Mouse (Mus musculus): ENCODE measurements around the gene Pkd2. TPM values are rescaled to one million over a fixed set of nuclear protein-coding genes. Genes with fewer than 3 reads are reported as not detected.
"Not testable (repeated sequence)": the region's sequence is repeated elsewhere in the genome, so short reads cannot be mapped to it uniquely, and the experiment has no call there.

Pkd2 gene
- polyA plus RNA-seq, 1 experiment from 2014 or later = 5.5 TPM

- ATAC-seq (ENCODE audit: low FRiP score, low TSS enrichment) = no peak
- WGBS = 71% methylated on average over 1 of the region's 1 CpGs
- H3K36me3 ChIP-seq (ENCODE audit: control insufficient read depth, insufficient read depth, low read length) = no peaks in the 10 kb centered on the region
Observed at GRCm38 (mm10) chr5:104442850-104443249, 16.4 kb upstream of the Pkd2 start.

GRCm38 (mm10) chr5:104446156-104446555 is 13.1 kb upstream of the Pkd2 start:
- Histone ChIP-seq H3K9ac (ENCODE audit: low read length) (no peak overlapping the region), H3K27me3 (ENCODE audit: control insufficient read depth, insufficient read depth, low read length) (no peaks in the 10 kb centered on the region), H3K36me3 (ENCODE audit: control insufficient read depth, insufficient read depth, low read length) (no peaks in the 10 kb centered on the region), H3K27ac (replicated peaks) (no peak overlapping the region), H3K4me1 (replicated peaks; ENCODE audit: control insufficient read depth, insufficient read depth) (no peaks in the 10 kb centered on the region), H3K9me3 (ENCODE audit: control insufficient read depth, low read length) (no peaks in the 10 kb centered on the region), H3K4me3 (ENCODE audit: low read depth, low read length) (no peak overlapping the region), H3K4me2 (replicated peaks; ENCODE audit: low read depth) (no peak overlapping the region)
- WGBS = 16% methylated on average over 3 of the region's 3 CpGs
- ATAC-seq (ENCODE audit: low FRiP score, low TSS enrichment) (0 out of 2 replicates have a peak, but pooled peaks have one; percentile 56), DNase-seq (ENCODE audit: low spot score) (peak; percentile 62)
- TF ChIP-seq EP300 (optimal IDR thresholded peaks at IDR 0.05) (no peak), CTCF (IDR thresholded peaks at IDR 0.05; ENCODE audit: low read depth) (peak; percentile 87)

More at GRCm38 (mm10) chr5:104442850-104443249, 16.4 kb upstream of the Pkd2 start:
- Histone ChIP-seq H3K9me3 (ENCODE audit: control insufficient read depth, low read length) (no peaks in the 10 kb centered on the region), H3K27me3 (ENCODE audit: control insufficient read depth, insufficient read depth, low read length) (no peaks in the 10 kb centered on the region), H3K4me1 (replicated peaks; ENCODE audit: control insufficient read depth, insufficient read depth) (no peaks in the 10 kb centered on the region), H3K4me3 (ENCODE audit: low read depth, low read length) (no peak overlapping the region), H3K9ac (ENCODE audit: low read length) (no peak overlapping the region), H3K27ac (replicated peaks) (no peak overlapping the region), H3K4me2 (replicated peaks; ENCODE audit: low read depth) (no peak overlapping the region)
- DNase-seq (ENCODE audit: low spot score) = no peak
- TF ChIP-seq EP300 (optimal IDR thresholded peaks at IDR 0.05) = no peak
- no peak for TF ChIP-seq CTCF (IDR thresholded peaks at IDR 0.05; ENCODE audit: low read depth)

- H3K4me2 ChIP-seq (replicated peaks; ENCODE audit: low read depth); H3K9me3 ChIP-seq (ENCODE audit: control insufficient read depth, low read length); H3K4me1 ChIP-seq (replicated peaks; ENCODE audit: control insufficient read depth, insufficient read depth); ATAC-seq (ENCODE audit: low FRiP score, low TSS enrichment); DNase-seq (ENCODE audit: low spot score); H3K36me3 ChIP-seq (ENCODE audit: control insufficient read depth, insufficient read depth, low read length); H3K27me3 ChIP-seq (ENCODE audit: control insufficient read depth, insufficient read depth, low read length); H3K27ac ChIP-seq (replicated peaks); H3K9ac ChIP-seq (ENCODE audit: low read length); H3K4me3 ChIP-seq (ENCODE audit: low read depth, low read length): not testable (repeated sequence)
- WGBS = 27% methylated on average over 6 of the region's 6 CpGs
Observed at GRCm38 (mm10) chr5:104448346-104448745, 10.9 kb upstream of the Pkd2 start.

- no peaks in the 10 kb centered on the region for H3K27me3 ChIP-seq (ENCODE audit: control insufficient read depth, insufficient read depth, low read length)
- TF ChIP-seq CTCF (IDR thresholded peaks at IDR 0.05; ENCODE audit: low read depth) (no peak), EP300 (optimal IDR thresholded peaks at IDR 0.05) (no peak)
- DNase-seq (ENCODE audit: low spot score) (no peak), ATAC-seq (ENCODE audit: low FRiP score, low TSS enrichment) (no peak)
- no peaks in the 10 kb centered on the region for H3K4me1 ChIP-seq (replicated peaks; ENCODE audit: control insufficient read depth, insufficient read depth)
- no peaks in the 10 kb centered on the region for H3K36me3 ChIP-seq (ENCODE audit: control insufficient read depth, insufficient read depth, low read length)
- H3K4me2 ChIP-seq (replicated peaks; ENCODE audit: low read depth) = no peak overlapping the region
- H3K9ac ChIP-seq (ENCODE audit: low read length) = no peak overlapping the region
- H3K27ac ChIP-seq (replicated peaks) = no peak overlapping the region
- WGBS = 47% methylated on average over 3 of the region's 3 CpGs
- no peaks in the 10 kb centered on the region for H3K9me3 ChIP-seq (ENCODE audit: control insufficient read depth, low read length)
- 0 out of 2 replicates have a peak overlapping the region, but pooled peaks have one; percentile 15 for H3K4me3 ChIP-seq (ENCODE audit: low read depth, low read length)
Observed at GRCm38 (mm10) chr5:104449491-104449890, 9.8 kb upstream of the Pkd2 start.

- no peaks in the 10 kb centered on the region for H3K27me3 ChIP-seq (ENCODE audit: control insufficient read depth, insufficient read depth, low read length)
- H3K9ac ChIP-seq (ENCODE audit: low read length) = no peak overlapping the region
- ATAC-seq (ENCODE audit: low FRiP score, low TSS enrichment) = no peak
- 39% methylated on average over 1 of the region's 1 CpGs for WGBS
- no peak for DNase-seq (ENCODE audit: low spot score)
- TF ChIP-seq EP300 (optimal IDR thresholded peaks at IDR 0.05) (no peak), CTCF (IDR thresholded peaks at IDR 0.05; ENCODE audit: low read depth) (no peak)
- no peak overlapping the region for H3K27ac ChIP-seq (replicated peaks)
- no peak overlapping the region for H3K4me2 ChIP-seq (replicated peaks; ENCODE audit: low read depth)
- H3K4me1 ChIP-seq (replicated peaks; ENCODE audit: control insufficient read depth, insufficient read depth) = no peaks in the 10 kb centered on the region
- H3K9me3 ChIP-seq (ENCODE audit: control insufficient read depth, low read length) = no peaks in the 10 kb centered on the region
- no peak overlapping the region for H3K4me3 ChIP-seq (ENCODE audit: low read depth, low read length)
- H3K36me3 ChIP-seq (ENCODE audit: control insufficient read depth, insufficient read depth, low read length) = no peaks in the 10 kb centered on the region
Observed at GRCm38 (mm10) chr5:104453075-104453474, 6.2 kb upstream of the Pkd2 start.

- no peaks in the 10 kb centered on the region for H3K36me3 ChIP-seq (ENCODE audit: control insufficient read depth, insufficient read depth, low read length)
- H3K9ac ChIP-seq (ENCODE audit: low read length) = no peak overlapping the region
- H3K9me3 ChIP-seq (ENCODE audit: control insufficient read depth, low read length) = no peaks in the 10 kb centered on the region
- no peak overlapping the region for H3K4me2 ChIP-seq (replicated peaks; ENCODE audit: low read depth)
- H3K27me3 ChIP-seq (ENCODE audit: control insufficient read depth, insufficient read depth, low read length) = no peaks in the 10 kb centered on the region
- no peak overlapping the region for H3K27ac ChIP-seq (replicated peaks)
- ATAC-seq (ENCODE audit: low FRiP score, low TSS enrichment) (no peak), DNase-seq (ENCODE audit: low spot score) (no peak)
- H3K4me1 ChIP-seq (replicated peaks; ENCODE audit: control insufficient read depth, insufficient read depth) = no peaks in the 10 kb centered on the region
- WGBS = 83% methylated on average over 6 of the region's 6 CpGs
- H3K4me3 ChIP-seq (ENCODE audit: low read depth, low read length) = no peak overlapping the region
- TF ChIP-seq CTCF (IDR thresholded peaks at IDR 0.05; ENCODE audit: low read depth) = no peak
- no peak for TF ChIP-seq EP300 (optimal IDR thresholded peaks at IDR 0.05)
Observed at GRCm38 (mm10) chr5:104454564-104454963, 4.7 kb upstream of the Pkd2 start.
